Mouse (Mus musculus) ES-Bruce4 (cell line): Measurements from ENCODE around the gene Tmem106a.

Experiments used
- CTCF ChIP-seq: IDR thresholded peaks from one replicate; pipeline ENCODE4 v1.8.1; 2011; ENCODE audit warnings: low read depth, low read length
- POLR2A ChIP-seq: IDR thresholded peaks from one replicate; pipeline ENCODE4 v1.8.1; 2011; ENCODE audit warnings: low read length; ENCODE audit not compliant: insufficient read depth

DNA sequence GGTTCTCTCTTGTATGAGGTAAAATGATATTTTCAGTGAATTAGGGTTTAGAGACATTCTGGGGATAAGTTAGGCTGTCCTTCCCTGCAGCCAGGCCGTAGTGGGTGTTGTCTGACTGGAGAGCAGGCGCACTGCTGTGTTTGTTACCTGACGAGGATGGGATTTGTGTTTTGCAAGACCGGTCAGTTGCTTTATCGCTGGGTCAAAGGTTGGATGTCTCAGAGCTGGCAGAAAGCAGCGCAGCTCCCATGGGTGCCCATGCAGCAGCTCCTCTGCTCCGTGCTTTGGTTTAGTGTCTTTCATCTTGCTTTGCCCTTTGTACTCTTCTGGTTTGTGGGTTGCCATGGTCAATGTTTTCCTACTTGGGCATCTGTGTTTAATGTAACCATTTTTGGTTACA is 25.5 kb upstream of the Tmem106a start:
- no peak for TF ChIP-seq CTCF
- no peak for TF ChIP-seq POLR2A
